Mouse (Mus musculus) embryonic fibroblast, embryonic 13.5 days (primary cell): ENCODE measurements at regions not wholly inside any gene's neighbourhood (a gene's known extent, or its start where the extent isn't known, plus 50 kb on each side); places are given as distances from the start of the nearest gene placed in this dataset.

Experiments
- H3K27ac ChIP-seq: 2 replicates; pipeline ENCODE4 v1.5.1; 2012; ENCODE audit warnings: low read length, control low read depth, inconsistent platforms; ENCODE audit not compliant: insufficient read depth
- H3K4me1 ChIP-seq: 2 replicates; pipeline ENCODE4 v1.6.1; 2011; ENCODE audit warnings: low read length; ENCODE audit not compliant: control insufficient read depth, insufficient read depth
- H3K4me3 ChIP-seq: 2 replicates; pipeline ENCODE4 v1.5.1; 2011; ENCODE audit warnings: mild to moderate bottlenecking, control low read depth, low read length; ENCODE audit not compliant: insufficient read depth
- CTCF ChIP-seq: IDR thresholded peaks from 2 replicates; pipeline ENCODE4 v1.5.1; 2011; ENCODE audit warnings: mild to moderate bottlenecking, control low read depth, low read length, moderate library complexity, borderline replicate concordance; ENCODE audit not compliant: insufficient read depth
- POLR2A ChIP-seq: IDR thresholded peaks from 2 replicates; pipeline ENCODE4 v1.6.1; 2011; ENCODE audit warnings: low read depth, mild to moderate bottlenecking, control low read depth, low read length, moderate library complexity

DNA sequence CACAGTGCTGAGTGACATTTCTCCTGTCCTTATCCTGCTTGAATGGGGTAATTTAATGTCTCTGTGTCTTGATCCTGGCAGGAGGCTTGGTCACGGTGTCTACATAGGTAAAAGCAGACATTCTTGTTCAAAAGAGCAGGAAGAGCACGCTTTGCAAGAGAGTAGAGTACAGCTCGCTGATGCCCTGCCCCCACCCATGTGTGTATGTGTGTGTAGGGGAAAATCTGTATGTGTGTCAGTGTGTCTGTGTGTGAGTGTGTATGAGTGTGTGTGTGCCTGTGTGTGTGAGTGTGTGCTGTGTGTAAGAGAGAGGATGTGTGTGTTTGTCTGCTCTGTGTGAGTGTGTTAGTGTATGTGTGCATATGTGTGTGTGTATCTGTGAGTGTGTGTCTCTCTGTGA lies 221.3 kb downstream of the Bcl11b start:
- Histone ChIP-seq H3K4me1 (no peaks in the 10 kb centered on the region), H3K4me3 (no peak overlapping the region), H3K27ac (no peak overlapping the region)
- TF ChIP-seq POLR2A (no peak), CTCF (no peak)

- no peak for TF ChIP-seq CTCF
- no peak for TF ChIP-seq POLR2A
Observed at GRCm38 (mm10) chr12:107783831-107784230, 219.6 kb downstream of the Bcl11b start.

DNA sequence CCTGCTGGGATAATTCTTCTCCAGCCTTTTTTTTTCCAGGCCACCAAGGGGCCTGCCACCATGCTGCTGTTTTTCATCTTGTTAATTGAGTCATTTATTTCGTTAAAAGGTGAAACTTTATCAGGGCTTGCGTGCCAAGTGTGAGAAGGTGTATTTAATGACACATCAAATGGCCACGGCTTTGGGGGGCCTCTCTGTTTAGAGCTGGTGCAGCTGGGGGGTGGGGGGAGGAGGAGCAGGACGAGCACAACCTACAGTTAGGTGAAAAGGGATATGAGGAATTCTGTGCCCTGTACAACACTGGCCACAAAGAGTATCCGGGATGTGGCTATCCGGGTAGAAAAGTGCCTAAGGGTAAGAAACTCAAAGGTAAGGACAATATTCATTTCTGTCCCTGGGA lies 213.6 kb downstream of the Bcl11b start:
- H3K4me3 ChIP-seq, result no peak overlapping the region
- H3K4me1 ChIP-seq, result no peaks in the 10 kb centered on the region
- TF ChIP-seq POLR2A, result no peak
- TF ChIP-seq CTCF, result no peak
- no peak overlapping the region for H3K27ac ChIP-seq

More at GRCm38 (mm10) chr12:107783831-107784230, 219.6 kb downstream of the Bcl11b start:
- Histone ChIP-seq H3K4me1 (no peaks in the 10 kb centered on the region), H3K27ac (no peak overlapping the region), H3K4me3 (no peak overlapping the region)

DNA sequence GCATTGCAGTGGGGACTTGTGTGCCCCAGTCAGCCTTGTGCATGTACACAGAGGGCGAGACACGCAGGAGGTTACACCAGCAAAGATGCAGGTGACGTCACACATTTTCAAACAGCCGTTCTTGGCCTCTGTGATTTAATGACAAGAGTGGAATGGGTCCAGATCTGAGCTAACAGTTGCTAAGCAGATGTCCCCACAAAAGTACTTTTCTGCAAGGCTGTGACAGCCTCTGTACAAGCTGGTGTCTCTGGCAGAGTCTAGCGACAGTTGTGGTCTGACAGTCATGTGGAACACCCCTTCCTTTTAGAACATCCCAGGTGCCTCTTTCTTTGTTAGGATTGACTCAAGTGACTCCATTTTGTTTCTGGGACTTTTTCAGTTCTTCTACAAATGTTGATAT lies 203.1 kb downstream of the Bcl11b start:
- TF ChIP-seq CTCF, result no peak
- TF ChIP-seq POLR2A, result no peak
- Histone ChIP-seq H3K4me1 (no peaks in the 10 kb centered on the region; the same call in 1 of the 2 replicates), H3K27ac (no peak overlapping the region), H3K4me3 (no peak overlapping the region)

DNA sequence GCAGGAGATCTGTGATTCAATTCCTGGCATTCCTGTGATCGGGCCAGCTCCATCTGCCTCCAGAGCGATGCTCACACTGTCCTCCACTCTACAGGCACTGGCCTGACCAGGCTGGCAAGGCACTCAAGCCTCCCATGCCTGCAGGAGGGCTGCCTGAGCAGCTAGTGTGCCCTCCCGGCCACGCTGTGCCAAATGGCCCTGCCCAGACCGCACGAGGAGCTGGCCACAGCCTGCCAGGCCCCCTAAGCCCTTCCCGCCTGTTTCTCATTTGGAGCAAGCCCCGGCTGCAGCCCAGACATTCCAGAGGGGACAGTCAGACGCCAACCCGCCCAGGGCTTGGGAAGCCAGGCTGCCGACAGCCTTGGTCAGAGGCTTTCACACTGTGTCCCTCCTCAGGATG lies 195.8 kb downstream of the Bcl11b start:
- peaks cover 12% of the 10 kb centered on the region for H3K4me1 ChIP-seq
- no peak overlapping the region for H3K4me3 ChIP-seq
- TF ChIP-seq CTCF (no peak), POLR2A (peak; percentile 58)
- peak overlapping the region; percentile 80 for H3K27ac ChIP-seq

DNA sequence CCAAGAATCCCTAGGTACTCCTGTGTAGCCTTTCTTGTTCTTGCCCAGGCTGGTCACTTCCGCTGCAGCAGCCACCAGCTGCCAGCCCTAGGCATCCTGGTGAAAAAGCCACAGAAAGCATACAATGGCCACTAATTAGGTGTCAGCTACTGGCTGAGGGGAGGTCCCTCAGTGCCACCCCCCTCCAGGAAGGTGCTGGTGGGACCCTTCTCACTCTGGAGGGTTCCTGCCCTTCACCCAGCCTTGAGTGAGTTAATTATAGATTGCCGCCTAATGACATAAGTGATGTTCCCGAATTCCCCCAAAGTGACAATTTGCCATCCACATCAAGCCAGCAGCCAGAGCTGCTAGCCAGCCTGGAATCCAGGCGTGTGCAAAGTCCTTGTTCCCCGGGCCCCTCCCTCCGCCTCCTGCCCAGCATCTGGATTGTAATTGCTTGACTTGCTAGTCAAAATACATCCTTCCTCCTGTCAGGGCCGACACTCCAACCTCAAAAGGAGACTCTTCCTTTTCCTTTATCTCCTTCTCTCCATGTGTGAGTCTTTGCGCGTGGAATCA lies 195.2 kb downstream of the Bcl11b start:
- TF ChIP-seq CTCF (no peak), POLR2A (0 out of 2 replicates have a peak, but pooled peaks have one; percentile 7)
- H3K27ac ChIP-seq, result peak overlapping the region; percentile 80
- no peak overlapping the region for H3K4me3 ChIP-seq
- peaks cover 12% of the 10 kb centered on the region for H3K4me1 ChIP-seq

DNA sequence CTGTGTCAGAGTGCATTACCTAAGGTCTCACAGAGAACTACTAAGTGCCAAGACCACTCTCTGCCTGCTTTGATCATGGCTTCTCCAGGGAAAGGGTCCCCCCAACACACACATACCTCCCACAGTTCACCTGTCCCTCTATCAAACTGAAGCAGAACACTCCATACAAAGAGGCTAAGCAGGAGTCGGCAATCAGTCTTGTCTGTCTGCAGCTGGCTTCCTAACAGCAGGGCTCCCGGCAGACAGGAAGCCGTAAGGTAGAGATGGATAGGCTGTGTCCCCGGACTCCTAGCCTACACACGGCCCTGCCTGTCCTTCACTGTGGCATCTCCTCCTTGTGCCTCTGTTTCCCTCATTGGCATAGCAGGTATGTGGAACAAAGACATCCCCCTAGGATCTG lies 192.2 kb downstream of the Bcl11b start:
- no peak for TF ChIP-seq CTCF
- no peak for TF ChIP-seq POLR2A
- Histone ChIP-seq H3K4me3 (no peak overlapping the region), H3K27ac (no peak overlapping the region), H3K4me1 (peaks cover 12% of the 10 kb centered on the region)

DNA sequence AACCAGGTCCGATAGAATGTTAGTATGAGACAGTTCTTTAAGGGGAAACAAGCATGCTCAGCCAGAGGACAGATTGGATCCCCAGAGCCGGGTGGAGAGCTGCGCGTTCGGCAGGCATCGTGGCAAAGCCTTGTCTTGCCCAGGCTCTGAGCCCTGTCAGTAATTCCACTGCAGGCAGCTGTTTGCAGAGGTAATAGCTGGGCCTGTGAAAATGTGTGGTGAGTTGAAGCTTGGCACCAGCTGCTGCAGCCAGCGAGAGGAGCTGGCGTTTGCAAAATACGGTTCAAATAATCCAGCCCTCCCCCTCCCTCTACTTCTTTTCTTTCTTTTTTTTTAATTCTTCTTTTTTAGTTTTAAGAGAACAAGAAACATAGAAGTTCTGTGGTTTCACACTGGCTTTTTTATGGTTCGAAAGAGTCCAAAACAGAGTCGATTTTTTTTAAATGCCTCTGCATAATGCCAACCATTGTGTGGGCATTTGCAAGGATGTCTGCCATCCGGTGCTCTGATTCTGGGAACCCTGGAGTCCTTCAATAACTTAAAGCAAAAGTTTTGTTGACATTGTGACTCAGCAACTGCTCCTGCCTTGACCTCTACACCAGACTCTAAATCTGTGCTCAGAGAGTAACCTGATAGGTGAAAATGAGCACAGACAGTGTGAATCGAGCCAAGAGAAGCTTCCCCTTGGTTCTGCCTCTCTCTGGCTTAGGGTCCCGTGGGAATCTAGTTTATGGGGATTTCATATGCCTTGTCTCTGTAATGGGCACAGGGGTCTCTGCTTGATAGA lies 190.7 kb downstream of the Bcl11b start:
- no peak for TF ChIP-seq POLR2A
- TF ChIP-seq CTCF, result no peak
- peaks cover 7% of the 10 kb centered on the region for H3K4me1 ChIP-seq
- H3K4me3 ChIP-seq, result no peak overlapping the region
- peak overlapping the region; percentile 31; the same call in 1 of the 2 replicates for H3K27ac ChIP-seq

GRCm38 (mm10) chr12:107814926-107815325 lies 188.5 kb downstream of the Bcl11b start:
- Histone ChIP-seq H3K27ac (no peak overlapping the region), H3K4me3 (no peak overlapping the region), H3K4me1 (no peaks in the 10 kb centered on the region)
- TF ChIP-seq POLR2A (no peak), CTCF (no peak)

- TF ChIP-seq POLR2A, result no peak
- no peak for TF ChIP-seq CTCF
- Histone ChIP-seq H3K4me1 (no peaks in the 10 kb centered on the region), H3K27ac (no peak overlapping the region), H3K4me3 (no peak overlapping the region)
Observed at GRCm38 (mm10) chr12:107823768-107824394, 179.5 kb downstream of the Bcl11b start.
